ENCODE assay signal across 18 mouse cellular contexts in genomic region chr2:130791722-130792121, GRCm38 (mm10).
A peak's percentile ranks its signal among the peaks of the same experiment; 100 is the strongest.
DNase-seq lines count a peak whose midpoint lies in the region; ATAC-seq and TF ChIP-seq lines count a peak whose summit lies in the region.
"Had no signal": no experiment of that assay in that cellular context is flagged by ENCODE, and none has a peak within 500 bp of the region (broad histone marks: within the 10 kb centered on the region; RNA-seq: fewer than 3 reads in every experiment).

No protein-coding gene starts in this region.

- H3K36me3 ChIP-seq in kidney, adult 2 months (ENCODE audit: control insufficient read depth, insufficient read depth, low read length): peaks cover 4% of the 10 kb centered on the region
- H3K36me3 ChIP-seq in liver, embryonic 11.5 days (ENCODE audit: control insufficient read depth, insufficient read depth, low read length): peaks cover 2% of the 10 kb centered on the region; the same call in 1 of the 2 replicates

- no peak overlapping the region for H3K9ac ChIP-seq in liver, embryonic 11.5 days (ENCODE audit: low read depth, low read length)
- H3K9ac ChIP-seq: heart, embryonic 13.5 days; hindbrain, embryonic 15.5 days; intestine, embryonic 15.5 days; liver, embryonic 13.5 days; lung, embryonic 15.5 days; midbrain, embryonic 15.5 days had no signal

- H3K9me3 ChIP-seq in liver, embryonic 11.5 days (ENCODE audit: control insufficient read depth, low read length): no peaks in the 10 kb centered on the region
- H3K9me3 ChIP-seq: forebrain, embryonic 10.5 days; heart, embryonic 13.5 days; hindbrain, embryonic 15.5 days; intestine, embryonic 15.5 days; liver, embryonic 13.5 days; lung, embryonic 15.5 days; midbrain, embryonic 15.5 days had no signal

- no peaks in the 10 kb centered on the region for H3K27me3 ChIP-seq in kidney, adult 2 months (replicated peaks; ENCODE audit: control insufficient read depth, insufficient read depth, low read length)
- no peaks in the 10 kb centered on the region for H3K27me3 ChIP-seq in liver, embryonic 11.5 days (replicated peaks; ENCODE audit: control insufficient read depth, insufficient read depth, low read length)
- H3K27me3 ChIP-seq: heart, embryonic 13.5 days; hindbrain, embryonic 15.5 days; intestine, embryonic 15.5 days; liver, embryonic 13.5 days; lung, embryonic 15.5 days; midbrain, embryonic 15.5 days had no signal

- H3K4me2 ChIP-seq in liver, embryonic 11.5 days: no peak overlapping the region
- H3K4me2 ChIP-seq: heart, embryonic 13.5 days; hindbrain, embryonic 15.5 days; intestine, embryonic 15.5 days; liver, embryonic 13.5 days; lung, embryonic 15.5 days; midbrain, embryonic 15.5 days had no signal

- peak; percentile 57 for DNase-seq in kidney, adult 2 months
- DNase-seq in kidney, adult 18-20 months: no peak
- DNase-seq in liver, embryonic 11.5 days (ENCODE audit: low spot score): peak; percentile 23
- no peak for DNase-seq in liver
- peak; percentile 88 to 92 for DNase-seq in cerebellum, adult 18-20 months
- DNase-seq in cerebellum, postnatal 14 days: peak; percentile 79 to 90
- DNase-seq in adipocyte (ENCODE audit: low spot score): no peak
- no peak for DNase-seq in gastrocnemius, adult 2 months
- DNase-seq: liver, embryonic 13.5 days; thymus, postnatal 36 days had no signal

- TF ChIP-seq CTCF in kidney, adult 2 months (conservative IDR thresholded peaks at IDR 0.05; ENCODE audit: insufficient read depth, insufficient read length, low read depth, low read length): no peak
- TF ChIP-seq CTCF in gastrocnemius, adult 2 months (IDR thresholded peaks at IDR 0.05): no peak

- no peak for TF ChIP-seq POLR2A in kidney, adult 2 months (IDR thresholded peaks at IDR 0.05; ENCODE audit: low read depth, low read length)

- no peak overlapping the region for H3K4me3 ChIP-seq in kidney, adult 2 months (ENCODE audit: insufficient read depth, low read depth, low read length)
- no peak overlapping the region for H3K4me3 ChIP-seq in liver, embryonic 11.5 days (ENCODE audit: low read depth, low read length)
- H3K4me3 ChIP-seq in gastrocnemius, adult 2 months: no peak overlapping the region
- H3K4me3 ChIP-seq: forebrain, embryonic 10.5 days; heart, embryonic 13.5 days; hindbrain, embryonic 15.5 days; intestine, embryonic 15.5 days; layer of hippocampus, adult 2 months; liver, embryonic 13.5 days; lung, embryonic 15.5 days; midbrain, embryonic 15.5 days; myocyte had no signal

- intact Hi-C loops in gastrocnemius, adult 2 months (cut with DNase I): no loop called here

- ATAC-seq in liver, embryonic 11.5 days (replicated peaks; ENCODE audit: low FRiP score): no peak
- ATAC-seq: intestine, embryonic 15.5 days; midbrain, embryonic 15.5 days had no signal

- WGBS in kidney, adult 2 months: 86% methylated on average over 7 of the region's 7 CpGs
- WGBS in liver, embryonic 11.5 days: 90% methylated on average over 7 of the region's 7 CpGs

- peaks cover 3% of the 10 kb centered on the region; the same call in 1 of the 2 replicates for H3K4me1 ChIP-seq in kidney, adult 2 months (ENCODE audit: control insufficient read depth, insufficient read depth, low read length)
- no peaks in the 10 kb centered on the region for H3K4me1 ChIP-seq in liver, embryonic 11.5 days (replicated peaks; ENCODE audit: control insufficient read depth, insufficient read depth, low read length)
- H3K4me1 ChIP-seq: forebrain, embryonic 10.5 days; heart, embryonic 13.5 days; hindbrain, embryonic 15.5 days; intestine, embryonic 15.5 days; liver, embryonic 13.5 days; lung, embryonic 15.5 days; midbrain, embryonic 15.5 days had no signal

- no peak overlapping the region for H3K27ac ChIP-seq in kidney, adult 2 months (ENCODE audit: insufficient read depth, low read depth, low read length)
- no peak overlapping the region for H3K27ac ChIP-seq in liver, embryonic 11.5 days (ENCODE audit: low read depth, low read length)
- no peak overlapping the region for H3K27ac ChIP-seq in gastrocnemius, adult 2 months
- H3K27ac ChIP-seq: forebrain, embryonic 10.5 days; heart, embryonic 13.5 days; hindbrain, embryonic 15.5 days; intestine, embryonic 15.5 days; layer of hippocampus, adult 2 months; liver, embryonic 13.5 days; lung, embryonic 15.5 days; midbrain, embryonic 15.5 days had no signal

Comparison
In these comparisons a context has a peak if more than half of its experiments do, and no peak if none do; other contexts are left out.
1. DNase-seq: peak in kidney, adult 2 months (single experiment), liver, embryonic 11.5 days (single experiment), cerebellum, adult 18-20 months (2 of 2) and cerebellum, postnatal 14 days (2 of 2); none in kidney, adult 18-20 months (single experiment), liver (single experiment), adipocyte (single experiment) and gastrocnemius, adult 2 months (single experiment).